Mouse (Mus musculus): ENCODE results near the gene P2rx3. TPM values are rescaled to one million over a fixed set of nuclear protein-coding genes. Genes with fewer than 3 reads are reported as not detected.

P2rx3 gene
- total and polyA plus RNA-seq, 3 experiments = 2.2 to 7.1 (median 3.7) TPM

DNA sequence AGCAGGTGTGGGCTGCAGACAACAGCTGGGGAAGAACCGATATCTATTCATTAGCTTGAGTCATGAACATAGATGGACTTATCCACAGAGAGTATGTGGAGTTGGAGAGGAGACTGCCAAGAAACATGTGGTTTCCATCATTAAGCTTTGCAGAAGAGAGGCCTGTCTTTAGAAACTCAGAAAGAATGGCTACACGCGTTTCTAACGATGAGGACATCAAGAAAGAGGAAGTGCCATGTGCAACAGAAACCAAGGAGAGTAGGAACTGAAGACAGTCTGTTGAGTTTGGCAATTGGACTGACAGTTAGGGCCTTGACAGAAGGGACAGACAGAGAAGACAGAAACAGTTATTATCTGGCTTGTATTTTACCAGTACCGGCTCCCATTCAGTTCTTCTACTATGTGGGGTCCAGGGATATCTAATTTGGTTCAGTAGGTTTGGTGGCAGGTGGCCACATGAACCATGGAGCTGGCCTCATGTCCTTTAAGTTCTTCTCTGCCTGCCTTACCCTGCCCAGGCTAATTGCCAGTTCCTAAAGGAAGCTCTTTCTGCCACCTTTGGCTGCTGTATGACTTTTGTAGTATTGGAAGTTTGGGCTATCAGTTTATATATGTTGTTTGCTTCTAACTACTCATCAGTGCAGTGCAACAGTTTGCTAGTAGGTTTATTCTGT lies 69.8 kb downstream of the P2rx3 start (continued):
- no peak for TF ChIP-seq GABPA (IDR thresholded peaks at IDR 0.05; ENCODE audit: insufficient replicate concordance, low read depth, low read length)
- TF ChIP-seq IRF4 (IDR thresholded peaks at IDR 0.05; ENCODE audit: low read depth, low read length) = peak; percentile 94
- no peak for TF ChIP-seq NRF1 (IDR thresholded peaks at IDR 0.05; ENCODE audit: low read depth, low read length)

DNA sequence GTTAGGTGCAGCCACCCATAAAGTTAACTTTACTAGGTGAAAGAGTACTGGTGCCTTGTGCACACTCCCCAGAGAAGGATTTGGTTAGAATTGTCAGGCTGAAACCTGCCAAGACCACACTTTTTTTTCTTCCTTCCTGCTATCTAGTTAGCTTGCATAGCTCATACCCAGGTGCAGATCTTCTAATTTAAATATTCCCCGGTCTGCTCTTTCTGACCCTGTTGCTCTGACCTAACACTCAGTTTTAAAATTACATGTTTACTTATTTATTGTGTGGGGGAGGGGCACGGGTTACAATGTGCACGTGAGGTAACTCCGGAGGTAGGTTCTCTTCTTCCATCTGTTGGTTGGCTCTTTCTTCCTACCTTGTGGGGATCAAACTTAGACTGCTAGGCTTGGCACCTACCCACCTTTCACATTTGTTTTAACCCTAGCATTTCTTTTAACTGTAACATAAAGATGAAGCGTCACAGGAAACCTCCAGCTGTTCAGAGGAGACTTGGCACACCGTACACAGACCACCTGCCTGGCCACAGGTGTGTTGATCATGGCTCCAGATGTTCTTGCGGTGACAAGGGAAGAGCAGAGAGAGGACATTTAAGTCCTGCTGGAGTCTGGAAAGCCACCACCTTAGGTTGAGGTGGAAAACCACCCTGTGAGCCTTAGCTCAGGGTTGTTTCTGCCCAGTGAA lies 73.0 kb downstream of the P2rx3 start:
- H3K27me3 ChIP-seq (replicated peaks) = no peaks in the 10 kb centered on the region
- H3K79me2 ChIP-seq (replicated peaks; ENCODE audit: control insufficient read depth, extremely low read depth, insufficient read depth, poor library complexity, severe bottlenecking) = no peaks in the 10 kb centered on the region
- dilution Hi-C loops (cut with MboI; ENCODE audit: extremely low pct_ligation_motif_present, extremely low pct_unique_long_range_greater_than_20kb, low sequenced_read_pairs) (no loop called here), in situ Hi-C loops (cut with MboI; ENCODE audit: low pct_ligation_motif_present, low pct_unique_long_range_greater_than_20kb, low sequenced_read_pairs) (loop anchor here (5.0 kb wide), 1 partner anchor 38 kb away; no protein-coding TSS in a partner anchor)
- DNase-seq (ENCODE audit: extremely low read depth) = peak; percentile 92
- peak; percentile 90 for TF ChIP-seq EP300 (IDR thresholded peaks at IDR 0.05; ENCODE audit: low read length)
- TF ChIP-seq ELF1 (IDR thresholded peaks at IDR 0.05; ENCODE audit: low read depth, low read length) = 0 out of 2 replicates have a peak, but pooled peaks have one; percentile 28
- TF ChIP-seq MAFK (IDR thresholded peaks at IDR 0.05; ENCODE audit: insufficient replicate concordance, low read length) = peak; percentile 65; the same call in 1 of the 2 replicates
- peak; percentile 99 for TF ChIP-seq BHLHE40 (IDR thresholded peaks at IDR 0.05; ENCODE audit: low read depth, low read length)
- peak; percentile 93 for TF ChIP-seq ETS1 (conservative IDR thresholded peaks at IDR 0.05; ENCODE audit: low read depth, low read length)
- peak; percentile 61; the same call in 1 of the 2 replicates for TF ChIP-seq MYC (IDR thresholded peaks at IDR 0.05; ENCODE audit: low read depth, low read length)
- TF ChIP-seq UBTF (IDR thresholded peaks at IDR 0.05; ENCODE audit: low read depth, low read length) = no peak
- peak; percentile 53 for TF ChIP-seq JUND (conservative IDR thresholded peaks at IDR 0.05; ENCODE audit: low read depth, low read length)
- no peak for TF ChIP-seq RAD21 (IDR thresholded peaks at IDR 0.05; ENCODE audit: low read depth, low read length)
- TF ChIP-seq ZNF384 (IDR thresholded peaks at IDR 0.05; ENCODE audit: low read depth, low read length) = peak; percentile 98
- peak; percentile 90 for TF ChIP-seq RCOR1 (conservative IDR thresholded peaks at IDR 0.05; ENCODE audit: low read depth, low read length)
- TF ChIP-seq MAX (IDR thresholded peaks at IDR 0.05; ENCODE audit: low read length) = peak; percentile 15; the same call in 1 of the 2 replicates
- peak; percentile 77; the same call in 1 of the 2 replicates for TF ChIP-seq SIN3A (IDR thresholded peaks at IDR 0.05; ENCODE audit: low read length)
- TF ChIP-seq CHD2 (IDR thresholded peaks at IDR 0.05; ENCODE audit: low read length) = peak; percentile 88
- no peak for TF ChIP-seq ZKSCAN1 (IDR thresholded peaks at IDR 0.05; ENCODE audit: borderline replicate concordance, low read depth, low read length)
- TF ChIP-seq IRF4 (IDR thresholded peaks at IDR 0.05; ENCODE audit: low read depth, low read length) = peak; percentile 71
- TF ChIP-seq KAT2A (IDR thresholded peaks at IDR 0.05; ENCODE audit: insufficient replicate concordance, low read length) = no peak
- no peak for TF ChIP-seq CHD1 (IDR thresholded peaks at IDR 0.05; ENCODE audit: low read depth, low read length)
- TF ChIP-seq TCF12 (IDR thresholded peaks at IDR 0.05; ENCODE audit: low read depth, low read length) = peak; percentile 94
- peak; percentile 77; the same call in 1 of the 2 replicates for TF ChIP-seq MEF2A (IDR thresholded peaks at IDR 0.05; ENCODE audit: borderline replicate concordance, low read depth, low read length)
- peak; percentile 50 for TF ChIP-seq JUN (IDR thresholded peaks at IDR 0.05; ENCODE audit: insufficient read depth, low read depth, low read length)
- peak overlapping the region; percentile 96 for H3K27ac ChIP-seq (ENCODE audit: insufficient read depth, low read depth)
- no peak overlapping the region for H3K9ac ChIP-seq (ENCODE audit: insufficient read depth, low read depth)
- peaks cover 35 to 95% of the 10 kb centered on the region in 2 experiments for H3K4me1 ChIP-seq (ENCODE audit: control insufficient read depth in 1 of 2, insufficient read depth in 2 of 2)
- peaks cover 7 to 19% of the 10 kb centered on the region in 2 experiments for H3K36me3 ChIP-seq (replicated peaks in 1 of 2; ENCODE audit: control insufficient read depth in 1 of 2, insufficient read depth in 1 of 2, low read length in 1 of 2)
- peak overlapping the region in 1 of 3 experiments; percentile 11 for H3K4me3 ChIP-seq (replicated peaks in 1 of 3; ENCODE audit: low read depth in 2 of 3, low read length in 2 of 3, poor library complexity in 1 of 3)
- H3K4me2 ChIP-seq (ENCODE audit: insufficient read depth, low read depth, poor library complexity, severe bottlenecking) = peak overlapping the region; percentile 62
- peaks cover 3% of the 10 kb centered on the region for H3K9me3 ChIP-seq (replicated peaks; ENCODE audit: low read length)
